Mouse (Mus musculus) kidney, postnatal 4 days (tissue): Measurements from ENCODE around the gene Vti1a.
A peak's percentile ranks its signal among the peaks of the same experiment; 100 is the strongest.

Experiments
- DNase-seq, 2 experiments: peaks; one replicate each; pipeline ENCODE4 v3.0.0; 2021; ENCODE audit warnings: mixed read lengths in 2 of 2

The Vti1a gene

DNA sequence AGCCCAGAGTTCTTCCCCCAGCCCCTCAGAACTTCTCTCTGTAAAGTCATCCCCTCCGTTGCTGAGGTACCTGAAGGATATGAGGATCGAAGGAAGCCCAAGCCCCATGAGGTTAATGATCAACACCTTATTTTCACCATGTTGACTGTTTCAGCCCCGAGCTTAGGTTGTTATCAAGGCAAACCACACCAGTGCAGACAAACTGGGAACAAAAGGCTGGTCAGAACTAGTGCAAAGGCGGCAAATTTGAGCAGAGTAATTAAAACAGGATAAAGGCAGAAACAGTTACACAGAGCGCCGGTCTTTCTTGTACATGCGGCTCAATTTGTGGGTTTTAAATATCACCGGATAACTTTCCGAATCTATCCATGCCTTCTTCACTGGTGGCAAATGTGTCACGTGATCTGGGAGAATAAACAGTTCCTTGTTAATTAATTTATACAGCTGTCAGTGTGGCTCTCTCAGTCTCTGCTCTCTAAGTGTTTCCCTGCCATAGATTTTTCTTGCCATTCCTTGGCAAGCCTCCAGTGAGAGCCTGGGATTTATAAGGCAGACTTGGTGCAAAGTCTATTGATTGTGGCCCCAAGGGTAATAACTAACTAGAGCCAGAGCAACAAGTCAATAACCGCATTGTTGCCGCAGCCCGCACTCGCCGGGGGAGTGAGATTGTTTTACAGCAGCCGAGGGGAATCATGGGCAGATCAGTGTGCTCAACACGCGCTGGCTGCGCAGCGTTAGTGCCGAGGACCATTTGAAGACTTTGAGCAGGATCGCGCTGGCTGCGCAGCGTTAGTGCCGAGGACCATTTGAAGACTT is 277.0 kb downstream of the Vti1a start:
- peak; percentile 69 to 80 for DNase-seq

DNA sequence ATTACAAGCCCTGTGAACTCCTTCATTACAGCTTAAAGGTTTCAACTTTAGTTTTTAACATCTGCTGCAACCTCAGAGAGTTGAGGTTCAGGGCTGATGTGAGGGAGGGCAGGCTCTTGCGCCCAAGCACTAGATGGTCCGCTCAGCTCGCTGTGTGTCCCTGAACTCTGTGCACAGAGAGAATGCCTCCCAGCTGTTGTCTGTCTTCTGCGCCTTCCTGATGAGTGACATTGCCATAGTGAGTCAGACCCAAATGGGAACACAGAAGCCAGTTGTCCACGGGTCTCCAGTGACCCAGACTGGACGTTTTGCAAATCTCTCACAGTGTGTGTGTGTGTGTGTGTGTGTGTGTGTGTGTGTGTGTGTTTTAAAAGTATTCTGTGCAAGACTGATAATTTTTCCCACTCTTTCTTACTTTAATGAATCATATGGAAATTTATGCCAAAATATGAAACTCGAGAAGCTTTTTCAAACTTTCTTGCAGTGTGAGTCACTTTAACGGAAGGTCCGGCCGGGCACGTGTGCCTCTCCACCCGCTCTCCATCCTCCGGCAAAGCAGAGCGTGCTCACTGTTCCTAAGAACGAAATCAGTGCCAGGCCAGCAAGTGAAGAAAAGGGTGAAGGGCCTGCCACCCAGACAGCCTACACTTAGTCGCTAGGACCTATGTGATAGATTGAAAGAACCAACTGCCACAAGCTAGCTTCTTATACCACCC is 277.8 kb downstream of the Vti1a start:
- peak; percentile 39 to 51 for DNase-seq

- no peak for DNase-seq
Measured at GRCm38 (mm10) chr19:55594451-55594850, 278.4 kb downstream of the Vti1a start.

DNA sequence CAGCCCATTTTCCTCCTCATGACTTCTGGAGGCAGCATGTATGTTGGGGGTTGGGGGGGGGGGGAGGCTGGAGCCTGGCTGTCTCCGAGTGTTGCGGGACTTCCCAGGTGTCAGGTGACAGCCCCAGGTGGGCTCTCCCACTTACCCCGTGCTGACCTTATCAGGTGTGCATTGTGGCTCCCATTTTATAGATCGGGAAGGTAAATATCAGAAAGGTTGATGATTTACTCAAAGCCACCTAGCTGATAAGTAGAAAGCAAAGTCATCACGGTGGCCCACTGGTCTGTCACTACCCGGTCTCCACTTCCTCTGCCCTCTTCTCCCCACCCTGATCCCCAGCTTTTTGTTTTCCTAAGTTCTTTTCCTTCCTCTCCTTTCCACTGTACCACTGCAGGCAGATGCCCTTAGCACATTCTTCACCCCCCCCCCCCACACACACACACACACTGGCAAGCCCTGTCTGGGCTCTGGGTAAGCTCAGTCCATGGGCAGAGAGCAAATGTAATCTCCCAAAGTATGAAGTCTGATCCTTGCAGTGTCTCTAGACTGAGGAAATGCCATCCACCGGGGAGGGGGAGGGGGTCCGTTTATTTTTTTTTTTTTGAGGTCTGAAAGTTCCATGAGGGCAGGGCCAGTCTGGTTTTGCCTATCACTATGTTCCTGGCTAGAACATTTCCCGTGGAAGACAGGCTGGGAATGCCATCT is 280.0 kb downstream of the Vti1a start:
- DNase-seq: no peak

- DNase-seq: no peak
Measured at GRCm38 (mm10) chr19:55596804-55597203, 280.7 kb downstream of the Vti1a start.

- DNase-seq: no peak
Measured at GRCm38 (mm10) chr19:55597296-55597695, 281.2 kb downstream of the Vti1a start.

GRCm38 (mm10) chr19:55597951-55598350 is 281.9 kb downstream of the Vti1a start:
- no peak for DNase-seq

GRCm38 (mm10) chr19:55599124-55599523 is 283.0 kb downstream of the Vti1a start:
- no peak for DNase-seq

DNA sequence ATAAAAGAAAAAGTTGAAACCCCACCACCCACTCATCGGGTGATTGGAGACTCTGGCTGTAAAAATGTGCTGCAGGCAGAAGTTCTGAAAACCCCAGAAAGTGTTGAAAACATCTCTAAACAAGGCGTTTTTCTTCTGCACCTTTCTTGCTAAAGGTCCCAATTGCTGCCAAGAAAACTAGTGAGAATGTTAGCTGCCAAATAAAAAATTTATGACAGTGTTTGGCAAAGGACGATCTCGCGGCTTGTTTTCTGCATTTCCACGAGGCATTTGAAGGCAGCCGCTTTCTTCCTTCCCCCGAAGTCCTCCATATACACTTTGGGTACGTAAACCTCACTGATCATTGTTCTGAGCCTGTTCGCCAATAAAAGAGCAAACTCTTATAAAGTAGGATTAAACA is 291.6 kb downstream of the Vti1a start:
- no peak for DNase-seq

DNA sequence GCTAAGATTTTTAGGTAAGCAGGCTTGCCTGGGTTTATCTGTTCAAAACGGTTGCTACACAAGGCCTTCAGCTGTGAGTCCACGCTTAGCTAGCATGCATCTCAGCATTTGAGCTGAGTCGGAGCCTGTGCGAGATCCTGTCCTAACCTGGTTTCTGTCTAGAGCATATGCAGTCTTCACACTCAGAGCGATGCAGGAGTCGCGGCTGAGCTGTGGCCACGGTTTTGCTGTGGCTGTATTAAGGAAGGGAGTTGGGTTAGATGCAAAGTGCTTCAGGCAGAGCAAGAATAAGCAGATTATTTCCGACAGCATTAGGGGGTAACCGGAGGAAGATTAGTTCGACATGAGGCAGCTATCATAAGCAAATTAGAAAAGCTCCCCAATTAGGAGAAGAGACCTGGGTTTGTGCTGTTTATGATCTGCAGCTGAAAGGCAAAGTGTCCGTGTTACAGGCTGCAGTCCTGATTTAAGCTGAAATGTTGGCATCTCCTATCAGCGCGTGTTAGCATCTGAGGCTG is 292.8 kb downstream of the Vti1a start:
- no peak for DNase-seq

DNA sequence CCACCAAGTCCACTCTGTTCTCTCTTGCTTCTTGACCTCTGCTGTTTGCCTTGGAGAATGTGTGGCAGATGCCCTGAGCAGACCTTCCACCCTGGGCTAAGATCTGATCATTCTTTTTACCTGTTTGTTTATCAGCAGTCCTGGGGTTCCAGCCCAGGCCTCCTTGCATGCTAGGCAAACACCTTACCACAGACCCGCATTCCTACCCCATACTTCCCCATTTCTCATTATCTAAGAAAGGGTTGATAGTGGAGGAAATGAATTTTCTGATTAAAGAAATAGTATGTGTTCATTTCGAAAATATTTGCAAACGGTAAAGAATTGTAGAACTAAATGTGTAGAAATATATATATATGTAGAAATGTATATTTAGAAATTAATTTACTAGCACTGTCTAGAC is 293.7 kb downstream of the Vti1a start:
- DNase-seq: no peak

DNA sequence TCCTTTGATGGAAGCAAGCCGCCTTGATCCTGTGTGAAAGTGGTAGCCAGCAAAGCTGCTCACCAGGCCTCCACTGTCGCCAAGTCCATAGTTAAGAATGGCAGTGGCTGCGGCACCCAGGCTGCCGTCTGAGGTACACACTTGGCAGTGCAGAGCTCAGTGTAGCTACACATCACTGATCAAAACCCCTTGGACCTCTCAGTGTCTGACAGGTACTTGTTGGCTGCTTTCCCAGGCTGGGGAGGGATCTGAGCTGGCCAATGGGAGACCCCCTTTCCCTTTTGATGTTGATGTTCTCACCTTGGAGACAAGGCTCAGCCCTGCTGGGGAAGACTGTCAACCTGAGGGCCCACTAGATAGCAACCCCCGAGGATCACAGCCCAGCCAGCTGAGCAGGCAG is 299.6 kb downstream of the Vti1a start:
- peak; percentile 55 to 71 for DNase-seq

DNA sequence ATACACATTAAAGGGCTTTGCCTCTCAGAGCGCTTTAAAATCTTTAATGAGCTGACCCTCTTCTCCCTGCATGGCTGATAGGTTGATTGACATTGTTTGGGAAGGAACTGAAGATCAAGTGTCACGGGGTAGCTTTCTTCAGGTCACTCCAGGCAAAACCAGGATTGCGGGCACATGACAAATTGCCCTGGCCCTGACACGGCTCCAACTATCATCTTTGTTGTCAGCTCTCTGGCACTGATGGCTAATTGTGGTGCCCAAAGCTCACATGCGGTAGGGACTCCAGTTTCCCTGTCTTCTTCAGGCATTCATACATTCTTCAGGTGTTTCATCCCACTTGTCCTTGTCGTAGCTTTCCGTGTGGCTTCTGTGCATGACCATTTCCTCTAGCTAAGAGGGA is 300.2 kb downstream of the Vti1a start:
- DNase-seq: no peak

- no peak for DNase-seq
Measured at GRCm38 (mm10) chr19:55616937-55617336, 300.8 kb downstream of the Vti1a start.

- no peak for DNase-seq
Measured at GRCm38 (mm10) chr19:55618546-55618945, 302.5 kb downstream of the Vti1a start.

DNA sequence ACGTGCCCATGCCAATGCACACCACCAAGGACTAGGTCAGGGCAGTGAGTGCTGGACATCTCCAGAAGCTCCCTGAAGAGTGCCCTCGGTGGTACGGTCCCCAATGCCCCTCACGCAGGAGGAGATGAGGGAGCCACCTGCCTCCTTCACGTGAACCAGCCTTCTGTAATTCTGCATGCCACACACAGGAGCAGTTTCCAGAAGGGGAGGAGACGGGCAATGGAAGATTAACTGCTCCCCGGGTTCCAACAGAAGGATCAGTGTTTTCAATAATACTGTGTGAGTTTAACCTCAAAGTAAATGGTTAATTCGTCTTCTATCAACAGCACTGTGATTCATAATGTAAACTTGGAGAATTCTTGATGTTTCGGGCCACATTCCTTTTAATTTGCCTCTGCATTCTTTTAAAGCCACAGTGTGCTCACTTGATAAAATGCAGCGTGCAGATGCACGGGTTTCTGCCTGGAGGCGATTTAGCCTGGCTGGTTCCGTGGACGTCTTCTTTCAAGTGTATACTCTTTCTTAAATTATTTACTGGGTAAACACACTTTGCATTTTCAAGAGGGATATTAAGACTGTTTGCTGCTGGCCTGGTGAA is 304.4 kb downstream of the Vti1a start:
- peak; percentile 38 to 53 for DNase-seq

- DNase-seq: no peak
Measured at GRCm38 (mm10) chr19:55621011-55621625, 305.0 kb downstream of the Vti1a start.

DNA sequence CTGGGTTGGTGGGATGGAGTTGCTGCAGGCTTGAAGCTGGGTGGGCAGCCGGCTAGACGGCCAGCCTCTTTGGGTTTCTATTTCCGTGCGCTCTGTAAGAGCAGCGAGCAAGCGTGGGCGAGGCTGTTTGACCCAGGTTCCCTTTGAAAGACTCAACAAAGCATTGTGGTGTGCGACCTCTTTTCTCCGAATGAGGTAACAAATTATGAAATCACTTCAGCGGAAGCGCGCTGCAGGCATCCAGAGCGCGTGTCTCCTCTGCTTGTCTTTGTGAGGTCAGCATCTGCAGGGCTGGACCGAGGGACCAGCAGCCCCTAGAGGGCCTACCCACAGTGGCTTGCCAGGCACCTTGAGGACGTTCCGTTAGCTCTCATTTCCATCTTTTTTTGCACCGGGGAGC is 306.7 kb downstream of the Vti1a start:
- no peak for DNase-seq

- DNase-seq: no peak
Measured at GRCm38 (mm10) chr19:55623605-55624004, 307.5 kb downstream of the Vti1a start.

DNA sequence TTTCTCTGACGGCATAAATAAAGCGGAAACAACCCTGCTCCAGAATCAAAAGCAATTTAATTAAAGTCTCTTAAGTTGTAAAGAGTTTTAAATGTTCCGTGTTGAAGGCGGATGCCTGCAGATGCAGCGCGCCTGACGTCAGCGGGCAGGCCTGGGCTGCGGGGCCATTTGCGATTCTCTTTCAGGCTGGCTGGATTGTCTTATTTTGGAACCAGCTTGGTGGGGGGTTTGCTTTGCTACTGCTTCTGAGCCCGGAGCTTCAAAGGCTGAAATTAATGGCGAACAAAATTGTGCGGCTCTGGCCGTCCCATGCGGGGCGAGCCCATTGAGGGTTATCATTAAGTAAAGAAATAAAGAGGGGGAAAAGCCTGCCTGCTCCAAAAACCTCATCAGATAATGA is 310.4 kb downstream of the Vti1a start:
- DNase-seq: no peak

- no peak for DNase-seq
Measured at GRCm38 (mm10) chr19:55626952-55627351, 310.9 kb downstream of the Vti1a start.

GRCm38 (mm10) chr19:55635488-55635887 is 319.4 kb downstream of the Vti1a start:
- no peak for DNase-seq

GRCm38 (mm10) chr19:55640251-55640650 is 324.2 kb downstream of the Vti1a start:
- no peak for DNase-seq
